Mouse (Mus musculus) adrenal gland, adult 10 weeks (tissue): ENCODE data around the gene Gm26661. TPM values are rescaled to one million over a fixed set of nuclear protein-coding genes. Genes with fewer than 3 reads are reported as not detected.

Source experiments
- polyA plus RNA-seq: library from polyadenylated mRNA; stranded (reverse); fragments of 350-450 nt; fragmentation: Illumina TruSeq; extraction: RNeasy Lipid Tissue Mini Kit (QIAGEN cat#74804); gene quantifications from one replicate; pipeline ENCODE4 v1.2.3, GENCODE M21; 2014; ENCODE audit warnings: low read depth, low replicate concordance

The Gm26661 gene
- polyA plus RNA-seq: not detected

GRCm38 (mm10) chr14:7791532-7792159 is at the start of gene Gm26661:
Gm26661 (plus strand) TSS chr14:7791587.

GRCm38 (mm10) chr14:7817770-7818462 is 26.5 kb downstream of the Gm26661 start, which contains the start of gene Flnb:
Flnb (plus strand) TSS chr14:7817957.

Other genes starting within 250 kb of the Gm26661 start
- not detected for gene Gm3558, start 223.0 kb upstream of the Gm26661 start, polyA plus RNA-seq
- not detected for gene Gm10338, start 196.0 kb upstream of the Gm26661 start, polyA plus RNA-seq
- gene Gm10128, start 147.6 kb upstream of the Gm26661 start, polyA plus RNA-seq: not detected
- gene Flnb, start 26.4 kb downstream of the Gm26661 start, polyA plus RNA-seq: 2.6 TPM
- gene Gm45521, start 165.7 kb downstream of the Gm26661 start, polyA plus RNA-seq: not detected
- 0.41 TPM for gene Dnase1l3, start 203.0 kb downstream of the Gm26661 start, polyA plus RNA-seq
- 67.3 TPM for gene Abhd6, start 211.3 kb downstream of the Gm26661 start, polyA plus RNA-seq